Mouse (Mus musculus): ENCODE measurements around the gene Ubqln3. TPM values are rescaled to one million over a fixed set of nuclear protein-coding genes. Genes with fewer than 3 reads are reported as not detected.

Ubqln3 gene
- total and polyA plus RNA-seq, 3 experiments = not detected

- peaks cover 0 to 4% of the 10 kb centered on the region in 2 experiments; a peak in 1 of 4 replicates for H3K4me1 ChIP-seq (ENCODE audit: control insufficient read depth in 1 of 2, insufficient read depth in 2 of 2, low read length in 2 of 2)
- H3K9me3 ChIP-seq (replicated peaks; ENCODE audit: insufficient read depth, low read length) = no peaks in the 10 kb centered on the region
- TF ChIP-seq TCF12 (IDR thresholded peaks at IDR 0.05; ENCODE audit: low read depth, low read length) = no peak
- no peak for TF ChIP-seq ZKSCAN1 (IDR thresholded peaks at IDR 0.05; ENCODE audit: low read depth, low read length)
- no peak for TF ChIP-seq POLR2A (IDR thresholded peaks at IDR 0.05; ENCODE audit: control insufficient read depth in 1 of 2, insufficient read depth in 1 of 2, low read depth in 1 of 2, low read length in 2 of 2, poor library complexity in 1 of 2)
- no peak for TF ChIP-seq KAT2A (conservative IDR thresholded peaks at IDR 0.05; ENCODE audit: low read depth, low read length)
- TF ChIP-seq MYC (IDR thresholded peaks at IDR 0.05; ENCODE audit: low read depth, low read length) = no peak
- TF ChIP-seq BHLHE40 (IDR thresholded peaks at IDR 0.05; ENCODE audit: borderline replicate concordance, low read depth, low read length) = no peak
- no peak for TF ChIP-seq NRF1 (IDR thresholded peaks at IDR 0.05; ENCODE audit: insufficient read depth, low read depth, low read length, poor library complexity, severe bottlenecking)
- no peak for TF ChIP-seq NELFE (IDR thresholded peaks at IDR 0.05; ENCODE audit: low read depth, low read length)
- TF ChIP-seq JUND (IDR thresholded peaks at IDR 0.05; ENCODE audit: low read depth, low read length) = no peak
- TF ChIP-seq POLR2AphosphoS5 (IDR thresholded peaks at IDR 0.05; ENCODE audit: borderline replicate concordance, low read depth, low read length) = no peak
- TF ChIP-seq ZMIZ1 (IDR thresholded peaks at IDR 0.05; ENCODE audit: low read depth, low read length) = no peak
- no peak for TF ChIP-seq RCOR1 (IDR thresholded peaks at IDR 0.05; ENCODE audit: low read depth, low read length)
- no peak within 1 kb of the TSS for H3K4me3 ChIP-seq (ENCODE audit: control insufficient read depth in 1 of 2, insufficient read depth in 1 of 2, low read depth in 2 of 2, low read length in 2 of 2)
- no peaks in the 10 kb centered on the region for H3K79me2 ChIP-seq (ENCODE audit: control insufficient read depth, insufficient read depth, low read length, poor library complexity)
- H3K9ac ChIP-seq (ENCODE audit: control insufficient read depth, low read depth, low read length, poor library complexity, severe bottlenecking) = no peak within 1 kb of the TSS
- no peaks in the 10 kb centered on the region for H3K27me3 ChIP-seq (ENCODE audit: control insufficient read depth in 1 of 2, insufficient read depth in 2 of 2, low read length in 2 of 2)
- H3K27ac ChIP-seq (ENCODE audit: control insufficient read depth, low read depth, low read length) = no peak within 1 kb of the TSS
- no peaks in the 10 kb centered on the region for H3K36me3 ChIP-seq (ENCODE audit: control insufficient read depth in 1 of 2, insufficient read depth in 2 of 2, low read length in 2 of 2)
- no peak for DNase-seq (ENCODE audit: low read depth, low spot score)
Measured at GRCm38 (mm10) chr7:104104757-104104972, 38.4 kb downstream of the Ubqln3 start, which contains the start of gene Olfr646. Gene Olfr646 (plus strand): TSS chr7:104104873.

- no peaks in the 10 kb centered on the region for H3K27me3 ChIP-seq (ENCODE audit: control insufficient read depth in 1 of 2, insufficient read depth in 2 of 2, low read length in 2 of 2)
- TF ChIP-seq TCF12 (IDR thresholded peaks at IDR 0.05; ENCODE audit: low read depth, low read length) (peak; percentile 69), MAFK (IDR thresholded peaks at IDR 0.05; ENCODE audit: borderline replicate concordance, low read depth, low read length) (peak; percentile 92), SMC3 (IDR thresholded peaks at IDR 0.05; ENCODE audit: low read depth, low read length) (no peak), ETS1 (IDR thresholded peaks at IDR 0.05; ENCODE audit: low read depth, low read length) (peak; percentile 58), GATA1 (IDR thresholded peaks at IDR 0.05; ENCODE audit: low read depth, low read length) (peak; percentile 47; the same call in 1 of the 2 replicates), MXI1 (IDR thresholded peaks at IDR 0.05; ENCODE audit: low read depth, low read length) (no peak), EP300 (IDR thresholded peaks at IDR 0.05; ENCODE audit: low read depth in 1 of 2, low read length in 2 of 2) (peak; percentile 59 to 75), TAL1 (IDR thresholded peaks at IDR 0.05; ENCODE audit: low read length) (peak; percentile 60)
- peak; percentile 69 for DNase-seq (ENCODE audit: low read depth, low spot score)
Measured at GRCm38 (mm10) chr7:104103913-104104756, 38.9 kb downstream of the Ubqln3 start.

More at GRCm38 (mm10) chr7:104103913-104104756, 38.9 kb downstream of the Ubqln3 start:
- no peak overlapping the region for H3K27ac ChIP-seq (ENCODE audit: control insufficient read depth, low read depth, low read length)
- no peaks in the 10 kb centered on the region for H3K9me3 ChIP-seq (replicated peaks; ENCODE audit: insufficient read depth, low read length)
- no peak overlapping the region for H3K4me3 ChIP-seq (ENCODE audit: control insufficient read depth in 1 of 2, insufficient read depth in 1 of 2, low read depth in 2 of 2, low read length in 2 of 2)
- H3K4me1 ChIP-seq (ENCODE audit: control insufficient read depth in 1 of 2, insufficient read depth in 2 of 2, low read length in 2 of 2) = peaks cover 0 to 4% of the 10 kb centered on the region in 2 experiments; a peak in 1 of 4 replicates
- H3K9ac ChIP-seq (ENCODE audit: control insufficient read depth, low read depth, low read length, poor library complexity, severe bottlenecking) = no peak overlapping the region
- H3K36me3 ChIP-seq (ENCODE audit: control insufficient read depth in 1 of 2, insufficient read depth in 2 of 2, low read length in 2 of 2) = no peaks in the 10 kb centered on the region
- H3K79me2 ChIP-seq (ENCODE audit: control insufficient read depth, insufficient read depth, low read length, poor library complexity) = no peaks in the 10 kb centered on the region

Other genes starting within 250 kb of the Ubqln3 start
- gene Olfr64, start 248.8 kb downstream of the Ubqln3 start, total RNA-seq (2012; rRNA removed) = not detected in 2 replicates
- gene Olfr64, start 248.8 kb downstream of the Ubqln3 start, polyA plus RNA-seq (2012; ENCODE audit: insufficient read depth in 1 of 2, insufficient read length in 2 of 2, low read depth in 1 of 2, low replicate concordance in 2 of 2, missing spikeins in 1 of 2) = not detected
- not detected in 2 replicates for gene Olfr65, start 239.8 kb downstream of the Ubqln3 start, total RNA-seq (2012; rRNA removed)
- gene Olfr65, start 239.8 kb downstream of the Ubqln3 start, polyA plus RNA-seq (2012; ENCODE audit: insufficient read depth in 1 of 2, insufficient read length in 2 of 2, low read depth in 1 of 2, low replicate concordance in 2 of 2, missing spikeins in 1 of 2) = not detected
- gene Olfr631, start 214.5 kb downstream of the Ubqln3 start, total RNA-seq (2012; rRNA removed) = not detected in 2 replicates
- gene Olfr631, start 214.5 kb downstream of the Ubqln3 start, polyA plus RNA-seq (2012; ENCODE audit: insufficient read depth in 1 of 2, insufficient read length in 2 of 2, low read depth in 1 of 2, low replicate concordance in 2 of 2, missing spikeins in 1 of 2) = not detected
- not detected in 2 replicates for gene Olfr632, start 208.9 kb downstream of the Ubqln3 start, total RNA-seq (2012; rRNA removed)
- gene Olfr632, start 208.9 kb downstream of the Ubqln3 start, polyA plus RNA-seq (2012; ENCODE audit: insufficient read depth in 1 of 2, insufficient read length in 2 of 2, low read depth in 1 of 2, low replicate concordance in 2 of 2, missing spikeins in 1 of 2) = not detected
- gene Olfr633, start 198.8 kb downstream of the Ubqln3 start, total RNA-seq (2012; rRNA removed) = not detected in 2 replicates
- not detected for gene Olfr633, start 198.8 kb downstream of the Ubqln3 start, polyA plus RNA-seq (2012; ENCODE audit: insufficient read depth in 1 of 2, insufficient read length in 2 of 2, low read depth in 1 of 2, low replicate concordance in 2 of 2, missing spikeins in 1 of 2)
- gene Olfr635, start 172.1 kb downstream of the Ubqln3 start, total RNA-seq (2012; rRNA removed) = not detected in 2 replicates
- not detected for gene Olfr635, start 172.1 kb downstream of the Ubqln3 start, polyA plus RNA-seq (2012; ENCODE audit: insufficient read depth in 1 of 2, insufficient read length in 2 of 2, low read depth in 1 of 2, low replicate concordance in 2 of 2, missing spikeins in 1 of 2)
- not detected in 2 replicates for gene Olfr638, start 144.5 kb downstream of the Ubqln3 start, total RNA-seq (2012; rRNA removed)
- not detected for gene Olfr638, start 144.5 kb downstream of the Ubqln3 start, polyA plus RNA-seq (2012; ENCODE audit: insufficient read depth in 1 of 2, insufficient read length in 2 of 2, low read depth in 1 of 2, low replicate concordance in 2 of 2, missing spikeins in 1 of 2)
- not detected in 2 replicates for gene Olfr639, start 126.0 kb downstream of the Ubqln3 start, total RNA-seq (2012; rRNA removed)
- gene Olfr639, start 126.0 kb downstream of the Ubqln3 start, polyA plus RNA-seq (2012; ENCODE audit: insufficient read depth in 1 of 2, insufficient read length in 2 of 2, low read depth in 1 of 2, low replicate concordance in 2 of 2, missing spikeins in 1 of 2) = under 1 TPM in 1 of 2 experiments, not detected in 1; 0.03 TPM
- gene Olfr640, start 117.7 kb downstream of the Ubqln3 start, total RNA-seq (2012; rRNA removed) = not detected in 2 replicates
- gene Olfr640, start 117.7 kb downstream of the Ubqln3 start, polyA plus RNA-seq (2012; ENCODE audit: insufficient read depth in 1 of 2, insufficient read length in 2 of 2, low read depth in 1 of 2, low replicate concordance in 2 of 2, missing spikeins in 1 of 2) = not detected
- not detected in 2 replicates for gene Olfr641, start 107.8 kb downstream of the Ubqln3 start, total RNA-seq (2012; rRNA removed)
- gene Olfr641, start 107.8 kb downstream of the Ubqln3 start, polyA plus RNA-seq (2012; ENCODE audit: insufficient read depth in 1 of 2, insufficient read length in 2 of 2, low read depth in 1 of 2, low replicate concordance in 2 of 2, missing spikeins in 1 of 2) = not detected
- gene Olfr642, start 90.6 kb downstream of the Ubqln3 start, total RNA-seq (2012; rRNA removed) = not detected in 2 replicates
- not detected for gene Olfr642, start 90.6 kb downstream of the Ubqln3 start, polyA plus RNA-seq (2012; ENCODE audit: insufficient read depth in 1 of 2, insufficient read length in 2 of 2, low read depth in 1 of 2, low replicate concordance in 2 of 2, missing spikeins in 1 of 2)
- not detected in 2 replicates for gene 4930516K23Rik, start 81.8 kb downstream of the Ubqln3 start, total RNA-seq (2012; rRNA removed)
- not detected for gene 4930516K23Rik, start 81.8 kb downstream of the Ubqln3 start, polyA plus RNA-seq (2012; ENCODE audit: insufficient read depth in 1 of 2, insufficient read length in 2 of 2, low read depth in 1 of 2, low replicate concordance in 2 of 2, missing spikeins in 1 of 2)
- not detected in 2 replicates for gene Olfr644, start 71.4 kb downstream of the Ubqln3 start, total RNA-seq (2012; rRNA removed)
- gene Olfr644, start 71.4 kb downstream of the Ubqln3 start, polyA plus RNA-seq (2012; ENCODE audit: insufficient read depth in 1 of 2, insufficient read length in 2 of 2, low read depth in 1 of 2, low replicate concordance in 2 of 2, missing spikeins in 1 of 2) = not detected
- not detected in 2 replicates for gene Olfr645, start 57.8 kb downstream of the Ubqln3 start, total RNA-seq (2012; rRNA removed)
- not detected for gene Olfr645, start 57.8 kb downstream of the Ubqln3 start, polyA plus RNA-seq (2012; ENCODE audit: insufficient read depth in 1 of 2, insufficient read length in 2 of 2, low read depth in 1 of 2, low replicate concordance in 2 of 2, missing spikeins in 1 of 2)
- not detected in 2 replicates for gene Olfr646, start 38.4 kb downstream of the Ubqln3 start, total RNA-seq (2012; rRNA removed)
- gene Olfr646, start 38.4 kb downstream of the Ubqln3 start, polyA plus RNA-seq (2012; ENCODE audit: insufficient read depth in 1 of 2, insufficient read length in 2 of 2, low read depth in 1 of 2, low replicate concordance in 2 of 2, missing spikeins in 1 of 2) = not detected
- not detected in 2 replicates for gene Ubqln5, start 13.5 kb downstream of the Ubqln3 start, total RNA-seq (2012; rRNA removed)
- not detected for gene Ubqln5, start 13.5 kb downstream of the Ubqln3 start, polyA plus RNA-seq (2012; ENCODE audit: insufficient read depth in 1 of 2, insufficient read length in 2 of 2, low read depth in 1 of 2, low replicate concordance in 2 of 2, missing spikeins in 1 of 2)
- not detected in 2 replicates for gene Olfr643, start 5.9 kb downstream of the Ubqln3 start, total RNA-seq (2012; rRNA removed)
- not detected for gene Olfr643, start 5.9 kb downstream of the Ubqln3 start, polyA plus RNA-seq (2012; ENCODE audit: insufficient read depth in 1 of 2, insufficient read length in 2 of 2, low read depth in 1 of 2, low replicate concordance in 2 of 2, missing spikeins in 1 of 2)
- not detected in 2 replicates for gene Ubqlnl, start 7.3 kb upstream of the Ubqln3 start, total RNA-seq (2012; rRNA removed)
- gene Ubqlnl, start 7.3 kb upstream of the Ubqln3 start, polyA plus RNA-seq (2012; ENCODE audit: insufficient read depth in 1 of 2, insufficient read length in 2 of 2, low read depth in 1 of 2, low replicate concordance in 2 of 2, missing spikeins in 1 of 2) = not detected
- not detected in 2 replicates for gene Olfm5, start 21.6 kb upstream of the Ubqln3 start, total RNA-seq (2012; rRNA removed)
- not detected for gene Olfm5, start 21.6 kb upstream of the Ubqln3 start, polyA plus RNA-seq (2012; ENCODE audit: insufficient read depth in 1 of 2, insufficient read length in 2 of 2, low read depth in 1 of 2, low replicate concordance in 2 of 2, missing spikeins in 1 of 2)
- gene Olfr648, start 40.1 kb upstream of the Ubqln3 start, total RNA-seq (2012; rRNA removed) = not detected in 2 replicates
- not detected for gene Olfr648, start 40.1 kb upstream of the Ubqln3 start, polyA plus RNA-seq (2012; ENCODE audit: insufficient read depth in 1 of 2, insufficient read length in 2 of 2, low read depth in 1 of 2, low replicate concordance in 2 of 2, missing spikeins in 1 of 2)
- gene Olfr649, start 52.7 kb upstream of the Ubqln3 start, total RNA-seq (2012; rRNA removed) = not detected in 2 replicates
- not detected for gene Olfr649, start 52.7 kb upstream of the Ubqln3 start, polyA plus RNA-seq (2012; ENCODE audit: insufficient read depth in 1 of 2, insufficient read length in 2 of 2, low read depth in 1 of 2, low replicate concordance in 2 of 2, missing spikeins in 1 of 2)
- not detected in 2 replicates for gene Trim6, start 75.5 kb upstream of the Ubqln3 start, total RNA-seq (2012; rRNA removed)
- gene Trim6, start 75.5 kb upstream of the Ubqln3 start, polyA plus RNA-seq (2012; ENCODE audit: insufficient read depth in 1 of 2, insufficient read length in 2 of 2, low read depth in 1 of 2, low replicate concordance in 2 of 2, missing spikeins in 1 of 2) = 1 to 10 TPM in 1 of 2 experiments, not detected in 1; 4.1 TPM
- 0.23 and 0.42 TPM in 2 replicates for gene Trim34a, start 101.2 kb upstream of the Ubqln3 start, total RNA-seq (2012; rRNA removed)
- gene Trim34a, start 101.2 kb upstream of the Ubqln3 start, polyA plus RNA-seq (2012; ENCODE audit: insufficient read depth in 1 of 2, insufficient read length in 2 of 2, low read depth in 1 of 2, low replicate concordance in 2 of 2, missing spikeins in 1 of 2) = under 1 TPM in 1 of 2 experiments, not detected in 1; 0.58 TPM
- gene Trim5, start 144.8 kb upstream of the Ubqln3 start, total RNA-seq (2012; rRNA removed) = not detected in 2 replicates
- under 1 TPM in 1 of 2 experiments, not detected in 1; 0.11 TPM for gene Trim5, start 144.8 kb upstream of the Ubqln3 start, polyA plus RNA-seq (2012; ENCODE audit: insufficient read depth in 1 of 2, insufficient read length in 2 of 2, low read depth in 1 of 2, low replicate concordance in 2 of 2, missing spikeins in 1 of 2)
- gene Trim12a, start 172.2 kb upstream of the Ubqln3 start, total RNA-seq (2012; rRNA removed) = not detected in 2 replicates
- gene Trim12a, start 172.2 kb upstream of the Ubqln3 start, polyA plus RNA-seq (2012; ENCODE audit: insufficient read depth in 1 of 2, insufficient read length in 2 of 2, low read depth in 1 of 2, low replicate concordance in 2 of 2, missing spikeins in 1 of 2) = under 1 TPM in 1 of 2 experiments, not detected in 1; 0.14 TPM
- gene Trim34b, start 186.2 kb upstream of the Ubqln3 start, total RNA-seq (2012; rRNA removed) = 0.42 and 0.69 TPM in 2 replicates
- under 1 TPM in 1 of 2 experiments, not detected in 1; 0.74 TPM for gene Trim34b, start 186.2 kb upstream of the Ubqln3 start, polyA plus RNA-seq (2012; ENCODE audit: insufficient read depth in 1 of 2, insufficient read length in 2 of 2, low read depth in 1 of 2, low replicate concordance in 2 of 2, missing spikeins in 1 of 2)
- gene Trim12c, start 210.1 kb upstream of the Ubqln3 start, total RNA-seq (2012; rRNA removed) = 4.8 and 5.0 TPM in 2 replicates
- gene Trim12c, start 210.1 kb upstream of the Ubqln3 start, polyA plus RNA-seq (2012; ENCODE audit: insufficient read depth in 1 of 2, insufficient read length in 2 of 2, low read depth in 1 of 2, low replicate concordance in 2 of 2, missing spikeins in 1 of 2) = 1 to 10 TPM in 1 of 2 experiments, not detected in 1; 6.9 TPM
- gene Trim30b, start 226.6 kb upstream of the Ubqln3 start, total RNA-seq (2012; rRNA removed) = not detected in 2 replicates
- under 1 TPM in 1 of 2 experiments, not detected in 1; 0.04 TPM for gene Trim30b, start 226.6 kb upstream of the Ubqln3 start, polyA plus RNA-seq (2012; ENCODE audit: insufficient read depth in 1 of 2, insufficient read length in 2 of 2, low read depth in 1 of 2, low replicate concordance in 2 of 2, missing spikeins in 1 of 2)